Mouse (Mus musculus) heart, embryonic 14.5 days (tissue): ENCODE results near the gene Tcaf1. TPM values are rescaled to one million over a fixed set of nuclear protein-coding genes. Genes with fewer than 3 reads are reported as not detected.
A peak's percentile ranks its signal among the peaks of the same experiment; 100 is the strongest.

ENCODE experiments used
- ATAC-seq: fragments of 200-750 bp; cut with Nextera tagmentation; 2 replicates; pipeline ENCODE4 v1.8.0; 2017; ENCODE audit warnings: low read depth, moderate TSS enrichment; ENCODE audit not compliant: insufficient number of reproducible peaks, insufficient read depth, low FRiP score
- H3K27ac ChIP-seq, 2 experiments: fragments of 200-500 bp in 1 of 2; fragments of 300-500 bp in 1 of 2; sonication (generic) in 1 of 2; replicated peaks in 1 of 2; 2 replicates each; pipeline ENCODE4 v1.5.1; 2012 to 2014; ENCODE audit warnings: low read depth in 2 of 2, low read length in 2 of 2, control low read depth in 1 of 2, mild to moderate bottlenecking in 1 of 2, mixed read lengths in 1 of 2; ENCODE audit not compliant: control insufficient read depth in 1 of 2, insufficient read depth in 1 of 2
- H3K27me3 ChIP-seq: fragments of 300-500 bp; sonication (generic); 2 replicates; pipeline ENCODE4 v1.6.1; 2014; ENCODE audit warnings: mild to moderate bottlenecking, low read length, control low read depth; ENCODE audit not compliant: control insufficient read depth, insufficient read depth
- H3K36me3 ChIP-seq: fragments of 300-500 bp; sonication (generic); 2 replicates; pipeline ENCODE4 v1.6.1; 2014; ENCODE audit warnings: mild to moderate bottlenecking, control low read depth, low read length, mixed read lengths; ENCODE audit not compliant: control insufficient read depth, insufficient read depth
- H3K4me1 ChIP-seq, 2 experiments: fragments of 200-500 bp in 1 of 2; fragments of 300-500 bp in 1 of 2; sonication (generic) in 1 of 2; 2 replicates each; pipeline ENCODE4 v1.6.1; 2012 to 2014; ENCODE audit warnings: low read length in 2 of 2, control low read depth in 1 of 2, mixed read lengths in 1 of 2; ENCODE audit not compliant: control insufficient read depth in 2 of 2, insufficient read depth in 2 of 2
- H3K4me2 ChIP-seq: fragments of 300-500 bp; sonication (generic); 2 replicates; pipeline ENCODE4 v1.6.1; 2014; ENCODE audit warnings: mild to moderate bottlenecking, low read length
- H3K4me3 ChIP-seq, 2 experiments: fragments of 200-500 bp in 1 of 2; fragments of 300-500 bp in 1 of 2; sonication (generic) in 1 of 2; 2 replicates each; pipeline ENCODE4 v1.5.1; 2012 to 2014; ENCODE audit warnings: low read length in 2 of 2, mild to moderate bottlenecking in 2 of 2, control low read depth in 1 of 2, low read depth in 1 of 2, moderate library complexity in 1 of 2; ENCODE audit not compliant: control insufficient read depth in 1 of 2, insufficient read depth in 1 of 2
- H3K9ac ChIP-seq: fragments of 300-500 bp; sonication (generic); 2 replicates; pipeline ENCODE4 v1.6.1; 2014; ENCODE audit warnings: mild to moderate bottlenecking, low read length
- H3K9me3 ChIP-seq: fragments of 300-500 bp; sonication (generic); 2 replicates; pipeline ENCODE4 v1.6.1; 2016; ENCODE audit warnings: low read length, control low read depth; ENCODE audit not compliant: control insufficient read depth
- WGBS: fragments of 180-500 bp; shearing (Covaris S2); extraction: QIAGEN DNeasy Blood & Tissue Kit; methylation state at CpG from one replicate; pipeline ENCODE4 v1.1.7; 2014; 5-methylcytosine and 5-hydroxymethylcytosine counted together
- polyA plus RNA-seq: library from polyadenylated mRNA; unstranded; fragments of >200 nt; fragmentation: Nextera tagmentation; extraction: Ambion mirVana; gene quantifications from 2 replicates; pipeline ENCODE4 v1.2.1, GENCODE M21; 2014

Gene Tcaf1
- polyA plus RNA-seq: 50.9 and 52.2 TPM in 2 replicates

DNA sequence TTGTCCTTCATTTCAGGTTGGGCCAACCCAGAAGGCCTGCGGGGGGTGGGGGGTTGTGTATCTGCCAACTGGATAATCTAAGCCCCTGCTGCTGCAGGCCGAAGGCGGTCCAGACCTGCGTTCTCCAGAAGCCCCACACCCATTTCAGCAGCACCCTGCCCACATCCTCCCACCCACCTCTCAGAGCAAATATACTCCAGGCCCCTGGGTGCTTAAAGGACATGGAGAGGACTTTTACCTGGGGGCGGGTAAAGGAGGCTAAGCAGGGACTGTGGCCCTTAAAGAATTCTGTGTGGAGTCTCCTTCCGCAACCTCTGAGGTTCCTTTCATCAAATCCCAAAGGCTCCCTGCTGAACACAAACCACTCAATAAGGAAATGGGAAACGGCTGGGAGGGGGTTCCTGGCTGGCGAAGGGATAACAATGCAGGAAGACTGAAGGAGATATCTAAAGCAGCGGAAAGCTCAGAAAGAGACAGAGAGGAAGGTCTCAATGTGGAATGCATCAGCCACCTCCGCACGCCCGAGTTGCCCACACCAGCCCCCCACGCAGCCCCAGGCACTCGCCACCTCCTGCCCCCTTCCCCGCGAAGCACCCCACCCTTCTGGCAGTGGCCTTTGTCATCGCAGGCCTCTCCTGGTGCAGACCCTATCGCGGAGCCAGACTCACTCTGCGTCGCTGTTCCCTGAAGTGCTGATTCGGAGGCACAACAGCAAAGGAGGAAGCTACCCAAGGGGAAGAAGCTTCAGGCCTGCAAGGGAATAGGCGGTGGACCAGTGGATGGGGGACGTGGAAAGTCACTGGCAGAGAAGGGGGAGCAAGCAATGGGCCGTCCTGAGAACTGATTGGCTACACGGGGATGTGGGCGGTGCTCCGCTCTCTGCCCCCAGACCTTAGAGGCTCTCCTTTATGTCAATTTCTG lies at the start of gene Tcaf1:
Tcaf1 (minus strand) TSS at position 798 of the 921 bp plus-strand sequence.
- 1% methylated on average over 26 of the region's 28 CpGs for WGBS
- peak within 1 kb of the TSS; percentile 89 for H3K9ac ChIP-seq
- H3K4me3 ChIP-seq: peak within 1 kb of the TSS; percentile 81 to 100
- no peaks in the 10 kb centered on the region for H3K36me3 ChIP-seq
- H3K9me3 ChIP-seq: no peaks in the 10 kb centered on the region
- ATAC-seq: peak; percentile 98
- H3K4me1 ChIP-seq: peaks cover 4 to 13% of the 10 kb centered on the region in 2 experiments; a peak in 3 of 4 replicates
- peak within 1 kb of the TSS; percentile 82 for H3K4me2 ChIP-seq
- peak within 1 kb of the TSS; percentile 86 to 87 for H3K27ac ChIP-seq
- no peaks in the 10 kb centered on the region for H3K27me3 ChIP-seq

DNA sequence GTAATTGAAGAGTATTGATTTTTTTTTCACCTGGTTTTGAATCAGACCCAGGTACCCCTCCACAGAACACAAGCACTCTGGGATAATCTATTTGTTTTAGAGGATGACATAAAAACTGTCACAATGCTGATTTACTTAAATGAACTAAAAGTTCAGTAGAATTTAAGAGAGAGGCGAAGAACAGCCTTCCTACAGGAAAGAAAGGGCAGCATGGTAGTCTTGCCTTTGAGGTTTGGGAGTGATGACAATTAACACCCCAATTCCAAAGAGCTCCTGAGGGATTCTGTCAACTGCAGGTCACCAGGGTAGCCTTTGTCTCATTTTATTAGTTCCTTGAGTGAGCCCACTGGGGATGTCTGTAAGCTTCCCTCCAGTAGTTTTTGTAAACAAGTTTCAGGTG lies 46.2 kb upstream of the Tcaf1 start, which contains the start of gene Olfr38:
Olfr38 (plus strand) TSS at position 301 of the 400 bp plus-strand sequence.
- Histone ChIP-seq H3K27ac (no peak within 1 kb of the TSS), H3K9ac (no peak within 1 kb of the TSS), H3K4me2 (no peak within 1 kb of the TSS), H3K36me3 (no peaks in the 10 kb centered on the region), H3K27me3 (no peaks in the 10 kb centered on the region), H3K9me3 (no peaks in the 10 kb centered on the region), H3K4me3 (no peak within 1 kb of the TSS), H3K4me1 (no peaks in the 10 kb centered on the region)
- no peak for ATAC-seq
- 71% methylated on average over 1 of the region's 1 CpGs for WGBS

DNA sequence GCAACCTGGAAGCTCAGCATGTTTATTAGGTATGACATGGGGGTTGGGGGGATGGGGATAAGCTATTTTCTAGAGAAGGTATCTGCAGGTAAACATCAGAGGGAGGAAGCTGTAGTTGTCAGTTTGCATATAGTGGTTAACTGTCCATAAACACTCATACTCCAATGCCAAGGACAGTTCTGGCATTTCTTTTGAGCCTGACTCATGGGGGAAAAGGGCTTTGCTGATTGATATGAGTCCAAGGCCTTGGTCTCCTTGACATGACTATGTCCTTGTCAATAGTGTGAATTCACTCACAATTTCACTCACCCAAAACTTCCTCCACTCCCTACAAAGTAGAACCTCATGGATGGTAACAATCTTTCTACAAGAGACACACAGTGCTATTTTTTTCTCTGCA lies 38.0 kb upstream of the Tcaf1 start:
- 0 out of 2 replicates have a peak, but pooled peaks cover 5% of the 10 kb centered on the region for H3K9me3 ChIP-seq
- H3K4me2 ChIP-seq: no peak overlapping the region
- no peaks in the 10 kb centered on the region for H3K36me3 ChIP-seq
- no peak overlapping the region for H3K4me3 ChIP-seq
- no peak overlapping the region for H3K27ac ChIP-seq
- ATAC-seq: no peak
- H3K9ac ChIP-seq: no peak overlapping the region
- no peaks in the 10 kb centered on the region for H3K27me3 ChIP-seq
- no peaks in the 10 kb centered on the region for H3K4me1 ChIP-seq

DNA sequence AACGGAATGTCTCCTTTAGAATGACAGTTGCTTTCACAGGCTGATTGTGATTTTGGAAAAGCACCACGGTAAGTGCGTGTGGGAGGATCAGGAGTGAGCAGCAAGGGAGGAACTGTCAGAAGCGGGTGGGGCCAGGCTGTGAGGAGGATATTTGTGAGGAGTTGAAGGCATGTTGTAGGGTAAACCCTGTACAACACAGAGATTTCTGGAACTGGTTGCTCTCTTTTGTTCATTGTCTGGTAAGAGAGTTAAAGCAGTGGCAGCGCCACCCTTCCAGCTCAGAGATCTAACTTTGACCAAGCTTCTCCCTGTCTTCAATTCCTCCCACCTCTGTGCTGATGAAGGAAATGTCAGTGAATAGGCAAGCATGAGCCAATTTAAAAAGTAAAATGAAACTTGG lies 32.4 kb upstream of the Tcaf1 start:
- no peak for ATAC-seq
- Histone ChIP-seq H3K4me2 (no peak overlapping the region), H3K27me3 (no peaks in the 10 kb centered on the region), H3K36me3 (no peaks in the 10 kb centered on the region), H3K4me1 (no peaks in the 10 kb centered on the region), H3K9me3 (no peaks in the 10 kb centered on the region), H3K9ac (no peak overlapping the region), H3K4me3 (no peak overlapping the region), H3K27ac (no peak overlapping the region)
- 59% methylated on average over 5 of the region's 5 CpGs for WGBS

DNA sequence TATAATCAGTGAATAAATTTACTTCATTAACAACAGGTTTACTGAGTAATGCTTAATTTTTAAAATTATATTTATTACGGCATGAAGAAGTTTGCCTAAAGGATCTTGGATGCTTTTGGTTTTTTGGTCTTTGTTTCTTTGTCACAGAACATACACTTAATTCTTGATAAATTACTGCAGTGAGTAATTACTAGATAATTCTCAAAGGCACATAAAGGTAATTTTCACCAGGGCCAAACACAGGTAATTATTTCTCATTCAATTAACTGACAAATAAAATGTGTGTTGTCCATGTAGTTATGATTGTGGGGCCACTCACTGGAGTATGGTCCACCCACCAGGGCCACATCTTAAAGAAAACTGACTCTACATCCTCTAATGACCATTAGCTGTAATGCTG lies 29.2 kb upstream of the Tcaf1 start, which contains the start of gene Olfr453:
Olfr453 (plus strand) TSS at position 301 of the 400 bp plus-strand sequence.
- Histone ChIP-seq H3K9me3 (no peaks in the 10 kb centered on the region), H3K27ac (no peak within 1 kb of the TSS), H3K4me2 (no peak within 1 kb of the TSS), H3K36me3 (no peaks in the 10 kb centered on the region), H3K27me3 (no peaks in the 10 kb centered on the region), H3K4me3 (no peak within 1 kb of the TSS), H3K4me1 (no peaks in the 10 kb centered on the region), H3K9ac (no peak within 1 kb of the TSS)
- 90% methylated on average over 1 of the region's 1 CpGs for WGBS
- ATAC-seq: no peak

DNA sequence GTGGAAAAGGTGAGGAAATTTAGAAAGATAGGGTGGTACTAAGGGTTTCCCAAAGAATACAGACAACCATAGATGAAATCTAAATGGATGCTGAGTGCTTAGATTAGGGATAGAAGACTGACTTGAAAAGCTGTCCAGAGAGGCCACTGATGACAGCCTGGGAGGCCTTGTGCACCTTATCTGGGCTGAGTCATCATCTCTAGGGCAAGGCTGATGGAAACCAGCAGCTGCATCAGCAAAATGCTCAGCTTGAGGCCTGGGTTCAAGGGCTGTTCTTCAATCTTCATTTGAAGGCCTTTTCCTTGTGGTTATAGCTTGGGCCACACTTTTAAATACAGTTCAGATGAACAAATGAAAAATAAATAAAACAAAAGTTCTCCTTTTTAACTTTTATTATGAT lies 8.1 kb upstream of the Tcaf1 start:
- Histone ChIP-seq H3K36me3 (no peaks in the 10 kb centered on the region), H3K27me3 (no peaks in the 10 kb centered on the region), H3K27ac (no peak overlapping the region), H3K9ac (no peak overlapping the region), H3K4me3 (no peak overlapping the region), H3K9me3 (no peaks in the 10 kb centered on the region), H3K4me2 (no peak overlapping the region), H3K4me1 (no peaks in the 10 kb centered on the region)
- no peak for ATAC-seq

DNA sequence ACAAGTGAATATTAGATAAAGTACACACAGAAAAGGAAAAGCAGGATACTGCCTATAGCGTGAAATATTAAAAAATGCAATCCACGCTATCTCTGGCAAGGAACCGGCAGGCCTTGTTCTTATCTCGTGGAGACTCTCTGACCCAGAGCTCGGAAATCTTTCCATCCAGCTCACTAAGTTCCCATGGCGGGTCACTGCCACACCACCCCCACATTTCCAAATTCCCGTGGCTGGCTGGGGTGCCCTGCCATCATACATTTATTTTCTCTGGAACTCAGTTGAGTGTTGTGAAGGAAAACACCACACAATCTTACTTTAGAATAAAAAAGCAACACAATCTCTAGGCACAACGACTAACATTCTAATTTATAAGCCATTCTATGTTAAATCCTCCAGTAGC lies 4.8 kb upstream of the Tcaf1 start:
- WGBS: 22% methylated on average over 8 of the region's 8 CpGs
- no peak overlapping the region for H3K27ac ChIP-seq

More for the DNA sequence above, 4.8 kb upstream of the Tcaf1 start:
- H3K9ac ChIP-seq: no peak overlapping the region
- ATAC-seq: no peak
- no peaks in the 10 kb centered on the region for H3K27me3 ChIP-seq
- H3K4me2 ChIP-seq: no peak overlapping the region
- no peak overlapping the region for H3K4me3 ChIP-seq
- no peaks in the 10 kb centered on the region for H3K9me3 ChIP-seq
- H3K4me1 ChIP-seq: no peaks in the 10 kb centered on the region
- H3K36me3 ChIP-seq: no peaks in the 10 kb centered on the region
